Comparison of ENCODE assay signal across 9 mouse cellular contexts in genomic region chr11:97138554-97139226, GRCm38 (mm10). TPM values are rescaled to one million over a fixed set of nuclear protein-coding genes. Genes with fewer than 3 reads are reported as not detected.
DNase-seq lines count a peak whose midpoint lies in the region; ATAC-seq and TF ChIP-seq lines count a peak whose summit lies in the region.
"Had no signal": no experiment of that assay in that cellular context is flagged by ENCODE, and none has a peak within 500 bp of the region (broad histone marks: within the 10 kb centered on the region; RNA-seq: fewer than 3 reads in every experiment).

No protein-coding gene starts in this region.

- H3K79me2 ChIP-seq in liver, adult 2 months (ENCODE audit: control insufficient read depth, insufficient read depth, low read length) = no peaks in the 10 kb centered on the region

- H3K9ac ChIP-seq in liver, adult 2 months (ENCODE audit: low read depth, low read length) = peak overlapping the region; percentile 96
- H3K9ac ChIP-seq in heart, embryonic 13.5 days = peak overlapping the region; percentile 82
- peak overlapping the region; percentile 44 for H3K9ac ChIP-seq in neural tube, embryonic 15.5 days (replicated peaks)
- H3K9ac ChIP-seq: liver, embryonic 14.5 days had no signal

- H3K4me2 ChIP-seq in heart, embryonic 13.5 days = peak overlapping the region; percentile 86
- H3K4me2 ChIP-seq in neural tube, embryonic 15.5 days = peak overlapping the region; percentile 54

- ATAC-seq in heart, embryonic 13.5 days (ENCODE audit: extremely low read depth, insufficient number of reproducible peaks, low FRiP score, low TSS enrichment) = peak; percentile 27; the same call in 1 of the 2 replicates
- peak; percentile 72 for ATAC-seq in neural tube, embryonic 15.5 days (ENCODE audit: low FRiP score)
- no peak for ATAC-seq in erythroid progenitor cell, adult 5-6 weeks (replicated peaks; ENCODE audit: low FRiP score, poor library complexity, severe bottlenecking)

- peaks cover 10% of the 10 kb centered on the region for H3K4me1 ChIP-seq in liver, adult 2 months (ENCODE audit: control insufficient read depth, insufficient read depth, low read length)
- H3K4me1 ChIP-seq in heart, embryonic 13.5 days = peaks cover 15% of the 10 kb centered on the region
- peaks cover 31% of the 10 kb centered on the region for H3K4me1 ChIP-seq in neural tube, embryonic 15.5 days

- H3K9me3 ChIP-seq in heart, embryonic 13.5 days = no peaks in the 10 kb centered on the region
- H3K9me3 ChIP-seq in neural tube, embryonic 15.5 days (replicated peaks) = no peaks in the 10 kb centered on the region

- H3K4me3 ChIP-seq in liver, adult 2 months (ENCODE audit: insufficient read depth, low read depth, low read length) = peak overlapping the region; percentile 74
- peak overlapping the region; percentile 55 for H3K4me3 ChIP-seq in heart, embryonic 13.5 days
- peak overlapping the region; percentile 31 for H3K4me3 ChIP-seq in neural tube, embryonic 15.5 days (replicated peaks)

- TF ChIP-seq POLR2A in liver, adult 2 months (IDR thresholded peaks at IDR 0.05; ENCODE audit: extremely low read depth, insufficient read depth, low read length) = no peak

- H3K36me3 ChIP-seq in liver, adult 2 months (ENCODE audit: control insufficient read depth, insufficient read depth, low read length) = no peaks in the 10 kb centered on the region
- peaks cover 29% of the 10 kb centered on the region for H3K36me3 ChIP-seq in heart, embryonic 13.5 days
- H3K36me3 ChIP-seq in neural tube, embryonic 15.5 days = peaks cover 26% of the 10 kb centered on the region

- TF ChIP-seq CTCF in liver, adult 2 months (IDR thresholded peaks at IDR 0.05; ENCODE audit: low read depth, low read length) = no peak

- WGBS in liver, adult 2 months = 27% methylated on average over 68 of the region's 69 CpGs
- 12% methylated on average over 69 of the region's 69 CpGs for WGBS in heart, embryonic 13.5 days
- WGBS in neural tube, embryonic 15.5 days = 5% methylated on average over 60 of the region's 69 CpGs

- no peaks in the 10 kb centered on the region for H3K27me3 ChIP-seq in liver, adult 2 months (ENCODE audit: control insufficient read depth, insufficient read depth, low read length)
- H3K27me3 ChIP-seq in heart, embryonic 13.5 days (replicated peaks) = peaks cover 86% of the 10 kb centered on the region
- no peaks in the 10 kb centered on the region for H3K27me3 ChIP-seq in neural tube, embryonic 15.5 days (replicated peaks)

- DNase-seq in liver, adult 2 months (ENCODE audit: extremely low read depth, low read depth, low spot score) = no peak
- DNase-seq in liver = no peak
- peak; percentile 47 for DNase-seq in cerebellum, adult 8-10 months
- peak; percentile 49 to 67 for DNase-seq in kidney, postnatal 4 days
- DNase-seq in thymus, postnatal 36 days = no peak

- H3K27ac ChIP-seq in liver, adult 2 months (replicated peaks; ENCODE audit: insufficient read depth, low read depth, low read length) = peak overlapping the region; percentile 33
- H3K27ac ChIP-seq in heart, embryonic 13.5 days (replicated peaks) = no peak overlapping the region
- peak overlapping the region; percentile 77 for H3K27ac ChIP-seq in neural tube, embryonic 15.5 days (replicated peaks)
- H3K27ac ChIP-seq: liver, embryonic 14.5 days had no signal

RNA-seq across cellular contexts. Expression of gene Tbkbp1, which starts 12.6 kb away (rescaled TPM):
- 1.0 and 1.9 TPM in 2 replicates for total RNA-seq in liver, adult 2 months (2014; rRNA removed)
- polyA plus RNA-seq in liver, adult 2 months (2012; rRNA removed) = 6.1 and 6.4 TPM in 2 replicates
- polyA plus RNA-seq in heart, embryonic 13.5 days (2015; fragmentation: Nextera tagmentation; extraction: Ambion mirVana) = 5.5 and 6.6 TPM in 2 replicates
- polyA plus RNA-seq in neural tube, embryonic 15.5 days (2015; fragmentation: Nextera tagmentation; extraction: Ambion mirVana) = 8.8 and 9.5 TPM in 2 replicates
- 1.4 and 15.9 TPM in 2 replicates for total RNA-seq in erythroid progenitor cell, adult 5-6 weeks (2015; ENCODE audit: low replicate concordance)
- 1.3 TPM in 1 of 2 replicates, not detected in the other for total RNA-seq in erythroid progenitor cell, adult 5-6 weeks (2017; ENCODE audit: low replicate concordance)

RNA-seq across cellular contexts. Expression of gene Tbx21, which starts 23.6 kb away (rescaled TPM):
- total RNA-seq in liver, adult 2 months (2014; rRNA removed) = 0.09 and 0.13 TPM in 2 replicates
- 0.22 and 0.38 TPM in 2 replicates for polyA plus RNA-seq in liver, adult 2 months (2012; rRNA removed)
- polyA plus RNA-seq in heart, embryonic 13.5 days (2015; fragmentation: Nextera tagmentation; extraction: Ambion mirVana) = not detected in 2 replicates
- 0.23 and 0.43 TPM in 2 replicates for polyA plus RNA-seq in neural tube, embryonic 15.5 days (2015; fragmentation: Nextera tagmentation; extraction: Ambion mirVana)
- total RNA-seq in erythroid progenitor cell, adult 5-6 weeks (2015; ENCODE audit: low replicate concordance) = not detected in 2 replicates
- total RNA-seq in erythroid progenitor cell, adult 5-6 weeks (2017; ENCODE audit: low replicate concordance) = not detected in 2 replicates

RNA-seq across cellular contexts. Expression of gene Kpnb1, which starts 49.0 kb away (rescaled TPM):
- 40.7 and 44.6 TPM in 2 replicates for total RNA-seq in liver, adult 2 months (2014; rRNA removed)
- 14.9 and 16.2 TPM in 2 replicates for polyA plus RNA-seq in liver, adult 2 months (2012; rRNA removed)
- polyA plus RNA-seq in heart, embryonic 13.5 days (2015; fragmentation: Nextera tagmentation; extraction: Ambion mirVana) = 34.0 and 35.2 TPM in 2 replicates
- 26.7 and 32.2 TPM in 2 replicates for polyA plus RNA-seq in neural tube, embryonic 15.5 days (2015; fragmentation: Nextera tagmentation; extraction: Ambion mirVana)
- 116 and 118 TPM in 2 replicates for total RNA-seq in erythroid progenitor cell, adult 5-6 weeks (2015; ENCODE audit: low replicate concordance)
- total RNA-seq in erythroid progenitor cell, adult 5-6 weeks (2017; ENCODE audit: low replicate concordance) = 267 and 391 TPM in 2 replicates

Comparison
In these comparisons a context has a peak if more than half of its experiments do, and no peak if none do; other contexts are left out.
1. DNase-seq: peak in cerebellum, adult 8-10 months (single experiment) and kidney, postnatal 4 days (2 of 2); none in liver, adult 2 months (single experiment), liver (single experiment) and thymus, postnatal 36 days (0 of 2).
2. H3K9ac ChIP-seq: peak in every context shown above with its lines; median percentile 96 in liver, adult 2 months; 82 in heart, embryonic 13.5 days; 44 in neural tube, embryonic 15.5 days.
3. Peak in every context shown above with its lines, with median percentiles within 50 percentile points of each other: H3K4me3 ChIP-seq.